Comparison of ENCODE assay signal across 14 mouse cellular contexts in genomic region chr17:27077133-27077532, GRCm38 (mm10). TPM values are rescaled to one million over a fixed set of nuclear protein-coding genes. Genes with fewer than 3 reads are reported as not detected.
DNase-seq lines count a peak whose midpoint lies in the region; ATAC-seq and TF ChIP-seq lines count a peak whose summit lies in the region.
"Had no signal": no experiment of that assay in that cellular context is flagged by ENCODE, and none has a peak within 500 bp of the region (broad histone marks: within the 10 kb centered on the region; RNA-seq: fewer than 3 reads in every experiment).

No protein-coding gene starts in this region.

- DNase-seq in kidney, postnatal 0 days (ENCODE audit: low spot score) = no peak
- no peak for DNase-seq in kidney, postnatal 10 days
- no peak for DNase-seq in spleen, adult 2 months (ENCODE audit: low read depth in 1 of 2, low spot score in 2 of 2)
- no peak for DNase-seq in spleen, postnatal 14 days (ENCODE audit: low spot score in 2 of 2)
- peak; percentile 57 for DNase-seq in ZHBTc4 (ENCODE audit: low read depth, low spot score)
- no peak for DNase-seq in Muller cell, postnatal 12 days (ENCODE audit: inconsistent ontology term)
- DNase-seq in heart, postnatal 4 days = no peak
- DNase-seq: adrenal gland, adult 2 months; cerebellum, adult 9-11 months; heart, adult 18-20 months; kidney, adult 9 months; lung, postnatal 14 days had no signal

- H3K4me1 ChIP-seq in kidney, postnatal 0 days (replicated peaks; ENCODE audit: insufficient read depth, low read length) = 0 out of 2 replicates have a peak, but pooled peaks cover 9% of the 10 kb centered on the region
- peaks cover 22% of the 10 kb centered on the region; the same call in 1 of the 2 replicates for H3K4me1 ChIP-seq in spleen, adult 2 months (ENCODE audit: control insufficient read depth, insufficient read depth, insufficient read length)

- no peak overlapping the region for H3K4me3 ChIP-seq in kidney, postnatal 0 days (replicated peaks; ENCODE audit: low read depth, low read length)
- no peak overlapping the region for H3K4me3 ChIP-seq in spleen, adult 2 months (ENCODE audit: extremely low read depth, insufficient read depth, insufficient read length)

- 96% methylated on average over 7 of the region's 7 CpGs for WGBS in kidney, postnatal 0 days
- WGBS in spleen, adult 2 months = 93% methylated on average over 7 of the region's 7 CpGs

- no peak overlapping the region for H3K9ac ChIP-seq in kidney, postnatal 0 days (ENCODE audit: low read depth, low read length)

- no peak overlapping the region for H3K4me2 ChIP-seq in kidney, postnatal 0 days (ENCODE audit: low read length)

- H3K9me3 ChIP-seq in kidney, postnatal 0 days (replicated peaks; ENCODE audit: low read length) = no peaks in the 10 kb centered on the region

- no peak overlapping the region for H3K27ac ChIP-seq in kidney, postnatal 0 days
- H3K27ac ChIP-seq in spleen, adult 2 months (ENCODE audit: insufficient read depth, low read length) = no peak overlapping the region

- peak; percentile 35; the same call in 1 of the 2 replicates for TF ChIP-seq CTCF in kidney, postnatal 0 days (IDR thresholded peaks at IDR 0.05; ENCODE audit: low read depth)
- TF ChIP-seq CTCF in spleen, adult 2 months (IDR thresholded peaks at IDR 0.05; ENCODE audit: extremely low read depth, insufficient read depth, insufficient read length, insufficient replicate concordance) = peak; percentile 9; the same call in 1 of the 2 replicates

- H3K36me3 ChIP-seq in kidney, postnatal 0 days (ENCODE audit: insufficient read depth, low read length) = no peaks in the 10 kb centered on the region
- peaks cover 7% of the 10 kb centered on the region for H3K36me3 ChIP-seq in spleen, adult 2 months (ENCODE audit: control insufficient read depth, insufficient read depth, low read length)

- no peaks in the 10 kb centered on the region for H3K27me3 ChIP-seq in kidney, postnatal 0 days (ENCODE audit: insufficient read depth, low read length)
- no peaks in the 10 kb centered on the region for H3K27me3 ChIP-seq in spleen, adult 2 months (ENCODE audit: control insufficient read depth, insufficient read depth, low read length)

- no peak for ATAC-seq in kidney, postnatal 0 days (replicated peaks; ENCODE audit: low FRiP score, low read depth)
- ATAC-seq: forebrain, embryonic 14.5 days; hindbrain, embryonic 16.5 days had no signal

- TF ChIP-seq POLR2A in spleen, adult 2 months (IDR thresholded peaks at IDR 0.05; ENCODE audit: low read depth, low read length) = no peak

RNA-seq across cellular contexts. Expression of gene Itpr3, which starts 20.0 kb away (rescaled TPM):
- 4.1 and 4.2 TPM in 2 replicates for polyA plus RNA-seq in kidney, postnatal 0 days (2015; fragmentation: Nextera tagmentation; extraction: Ambion mirVana)
- polyA plus RNA-seq in spleen, adult 2 months (2012; rRNA removed) = 50.9 and 61.4 TPM in 2 replicates
- 1 to 10 TPM; 7.5 to 8.2 TPM for total RNA-seq in heart, postnatal 4 days (2021)

RNA-seq across cellular contexts. Expression of gene Bak1, which starts 48.3 kb away (rescaled TPM):
- 6.3 and 6.7 TPM in 2 replicates for polyA plus RNA-seq in kidney, postnatal 0 days (2015; fragmentation: Nextera tagmentation; extraction: Ambion mirVana)
- polyA plus RNA-seq in spleen, adult 2 months (2012; rRNA removed) = 50.3 and 67.8 TPM in 2 replicates
- total RNA-seq in heart, postnatal 4 days (2021) = 10 to 100 TPM; 46.8 to 52.4 TPM

RNA-seq across cellular contexts. Expression of gene Uqcc2, which starts 56.6 kb away (rescaled TPM):
- polyA plus RNA-seq in kidney, postnatal 0 days (2015; fragmentation: Nextera tagmentation; extraction: Ambion mirVana) = 286 and 315 TPM in 2 replicates
- 49.1 and 73.4 TPM in 2 replicates for polyA plus RNA-seq in spleen, adult 2 months (2012; rRNA removed)
- total RNA-seq in heart, postnatal 4 days (2021) = 100 to 1,000 TPM; 256 to 274 TPM

Comparison
In these comparisons a context has a peak if more than half of its experiments do, and no peak if none do; other contexts are left out.
1. RNA of gene Itpr3, which starts 20.0 kb away (polyA plus RNA-seq): 50.9 to 61.4 TPM in spleen, adult 2 months; 4.1 to 4.2 TPM in kidney, postnatal 0 days; every median in the first group is over 10 times any median in the second.